ENCODE assay signal across 23 mouse cellular contexts in the genomic region with DNA sequence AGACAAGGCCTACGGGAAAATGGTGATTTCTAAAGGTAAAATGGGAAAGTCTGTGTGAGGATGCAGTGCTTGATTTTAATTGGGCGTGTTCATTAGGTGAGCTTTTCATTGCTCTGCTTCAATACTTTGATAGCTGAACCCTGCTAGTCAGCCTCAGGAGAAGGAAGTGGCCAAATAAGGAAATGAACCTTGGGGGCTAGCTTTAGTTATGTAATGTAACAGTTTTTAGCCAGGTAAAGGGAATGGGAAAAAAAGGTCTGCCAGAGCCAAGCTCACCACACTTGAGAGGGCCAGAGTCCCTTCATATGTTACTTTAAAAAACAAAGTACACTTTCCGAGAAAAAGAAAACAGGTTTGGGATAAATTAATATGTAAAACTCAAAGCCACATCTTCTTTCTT.
"Had no signal": no experiment of that assay in that cellular context is flagged by ENCODE, and none has a peak within 500 bp of the region (broad histone marks: within the 10 kb centered on the region; RNA-seq: fewer than 3 reads in every experiment).

No protein-coding gene starts in this region.

- H3K27me3 ChIP-seq: forebrain, embryonic 15.5 days; heart, embryonic 12.5 days; hindbrain, embryonic 12.5 days; intestine, embryonic 15.5 days; limb, embryonic 13.5 days; limb, embryonic 15.5 days; liver, embryonic 12.5 days had no signal

- H3K4me2 ChIP-seq: forebrain, embryonic 15.5 days; heart, embryonic 12.5 days; hindbrain, embryonic 12.5 days; hindbrain, embryonic 14.5 days; intestine, embryonic 15.5 days; limb, embryonic 13.5 days; limb, embryonic 15.5 days; liver, embryonic 12.5 days had no signal

- H3K27ac ChIP-seq: forebrain, embryonic 15.5 days; heart, embryonic 10.5 days; hindbrain, embryonic 10.5 days; hindbrain, embryonic 12.5 days; hindbrain, embryonic 14.5 days; intestine, embryonic 15.5 days; kidney, postnatal 0 days; limb, embryonic 13.5 days; limb, embryonic 15.5 days; liver, embryonic 12.5 days; liver, embryonic 14.5 days had no signal

- H3K4me3 ChIP-seq: forebrain, embryonic 15.5 days; heart, embryonic 10.5 days; heart, embryonic 12.5 days; hindbrain, embryonic 10.5 days; hindbrain, embryonic 12.5 days; intestine, embryonic 15.5 days; limb, embryonic 13.5 days; limb, embryonic 15.5 days; liver, embryonic 12.5 days had no signal

- DNase-seq: forebrain, postnatal 0 days; gastrocnemius, postnatal 14 days; gastrocnemius, postnatal 36 days; heart, adult 18-20 months; heart, postnatal 10 days; heart, postnatal 4 days; layer of hippocampus, adult 9-11 months; layer of hippocampus, postnatal 36 days; left cerebral cortex, postnatal 4 days had no signal

- H3K9ac ChIP-seq: forebrain, embryonic 15.5 days; forebrain, postnatal 0 days; heart, embryonic 12.5 days; hindbrain, embryonic 12.5 days; hindbrain, embryonic 14.5 days; intestine, embryonic 15.5 days; limb, embryonic 13.5 days; limb, embryonic 15.5 days; liver, embryonic 12.5 days; liver, embryonic 14.5 days had no signal

- ATAC-seq: forebrain, embryonic 15.5 days; forebrain, postnatal 0 days; hindbrain, embryonic 16.5 days; inflammation-experienced regulatory T-cells, adult 6 months; intestine, embryonic 15.5 days; liver, embryonic 12.5 days had no signal

- H3K9me3 ChIP-seq: forebrain, embryonic 15.5 days; heart, embryonic 10.5 days; heart, embryonic 12.5 days; hindbrain, embryonic 10.5 days; hindbrain, embryonic 12.5 days; intestine, embryonic 15.5 days; limb, embryonic 13.5 days; limb, embryonic 15.5 days; liver, embryonic 12.5 days had no signal

- H3K4me1 ChIP-seq: forebrain, embryonic 15.5 days; heart, embryonic 10.5 days; heart, embryonic 12.5 days; hindbrain, embryonic 10.5 days; hindbrain, embryonic 12.5 days; limb, embryonic 13.5 days; limb, embryonic 15.5 days; liver, embryonic 12.5 days had no signal

- H3K36me3 ChIP-seq: forebrain, embryonic 15.5 days; heart, embryonic 10.5 days; heart, embryonic 12.5 days; hindbrain, embryonic 10.5 days; hindbrain, embryonic 12.5 days; intestine, embryonic 15.5 days; limb, embryonic 13.5 days; limb, embryonic 15.5 days; liver, embryonic 12.5 days had no signal
